Mouse (Mus musculus): ENCODE data around the gene Commd8.
"Not testable (repeated sequence)": the region's sequence is repeated elsewhere in the genome, so short reads cannot be mapped to it uniquely, and the experiment has no call there.

GRCm38 (mm10) chr5:72155686-72156085 lies 12.3 kb downstream of the Commd8 start:
- not testable (repeated sequence) for TF ChIP-seq CHD2 (IDR thresholded peaks at IDR 0.05; ENCODE audit: low read depth, low read length); ZC3H11A (IDR thresholded peaks at IDR 0.05; ENCODE audit: borderline replicate concordance, low read depth, low read length); MAFK (IDR thresholded peaks at IDR 0.05; ENCODE audit: insufficient read depth, low read depth, low read length)

Measured in ES-E14 (cell line).